Mouse (Mus musculus) embryonic facial prominence, embryonic 12.5 days (tissue): Measurements from ENCODE around the gene Lypd4. TPM values are rescaled to one million over a fixed set of nuclear protein-coding genes. Genes with fewer than 3 reads are reported as not detected.
"Not testable (repeated sequence)": the region's sequence is repeated elsewhere in the genome, so short reads cannot be mapped to it uniquely, and the experiment has no call there.

Source experiments
- ATAC-seq: fragments of 200-750 bp; cut with Nextera tagmentation; 2 replicates; pipeline ENCODE4 v1.8.0; 2017; ENCODE audit not compliant: insufficient number of reproducible peaks, insufficient read depth, low FRiP score, low TSS enrichment
- H3K27ac ChIP-seq: fragments of 300-500 bp; sonication (generic); 2 replicates; pipeline ENCODE4 v1.5.1; 2016; ENCODE audit warnings: mild to moderate bottlenecking
- H3K27me3 ChIP-seq: fragments of 300-500 bp; sonication (generic); 2 replicates; pipeline ENCODE4 v1.6.1; 2016; ENCODE audit warnings: mild to moderate bottlenecking, moderate library complexity
- H3K36me3 ChIP-seq: fragments of 300-500 bp; sonication (generic); 2 replicates; pipeline ENCODE4 v1.6.1; 2016; ENCODE audit warnings: mild to moderate bottlenecking
- H3K4me1 ChIP-seq: fragments of 300-500 bp; sonication (generic); 2 replicates; pipeline ENCODE4 v1.6.1; 2016
- H3K4me2 ChIP-seq: fragments of 300-500 bp; sonication (generic); replicated peaks from 2 replicates; pipeline ENCODE4 v1.6.1; 2016; ENCODE audit warnings: mild to moderate bottlenecking, moderate library complexity
- H3K4me3 ChIP-seq: fragments of 300-500 bp; sonication (generic); 2 replicates; pipeline ENCODE4 v1.5.1; 2016; ENCODE audit warnings: mild to moderate bottlenecking
- H3K9ac ChIP-seq: fragments of 300-500 bp; sonication (generic); 2 replicates; pipeline ENCODE4 v1.6.1; 2016; ENCODE audit warnings: mild to moderate bottlenecking, moderate library complexity
- H3K9me3 ChIP-seq: fragments of 300-500 bp; sonication (generic); 2 replicates; pipeline ENCODE4 v1.6.1; 2016; ENCODE audit warnings: mild to moderate bottlenecking, moderate library complexity
- WGBS: fragments of 180-500 bp; shearing (Covaris S2); methylation state at CpG from one replicate; pipeline ENCODE4 v1.1.7; 2016; 5-methylcytosine and 5-hydroxymethylcytosine counted together
- polyA plus RNA-seq: library from polyadenylated mRNA; unstranded; fragments of >200 nt; fragmentation: Nextera tagmentation; extraction: Ambion mirVana; gene quantifications from 2 replicates; pipeline ENCODE4 v1.2.1, GENCODE M21; 2016

The Lypd4 gene
- polyA plus RNA-seq, 1 experiment from 2014 or later: not detected

DNA sequence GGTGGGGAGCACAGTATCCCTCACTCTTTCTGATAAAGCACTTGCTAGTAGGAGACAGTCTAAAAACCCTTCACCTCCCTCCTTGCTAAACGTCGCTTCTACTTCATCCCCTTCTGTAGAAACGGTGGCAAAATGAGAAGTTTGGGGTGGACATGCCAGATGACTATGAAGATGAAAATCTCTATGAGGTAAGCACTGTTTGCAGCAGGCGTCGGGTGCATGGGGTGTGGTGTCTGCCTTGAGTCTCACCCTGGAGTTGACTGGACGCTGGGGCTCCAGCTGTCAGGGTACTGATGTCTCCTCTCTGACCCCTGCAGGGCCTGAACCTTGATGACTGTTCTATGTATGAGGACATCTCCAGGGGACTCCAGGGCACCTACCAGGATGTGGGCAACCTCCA lies 31.4 kb upstream of the Lypd4 start:
- Histone ChIP-seq H3K27ac (no peak overlapping the region), H3K36me3 (no peaks in the 10 kb centered on the region), H3K27me3 (no peaks in the 10 kb centered on the region), H3K9me3 (no peaks in the 10 kb centered on the region), H3K4me3 (no peak overlapping the region), H3K9ac (no peak overlapping the region), H3K4me2 (no peak overlapping the region), H3K4me1 (peaks cover 18% of the 10 kb centered on the region)
- no peak for ATAC-seq
- WGBS: 86% methylated on average over 6 of the region's 6 CpGs

- no peak overlapping the region for H3K27ac ChIP-seq
- no peaks in the 10 kb centered on the region for H3K27me3 ChIP-seq
- WGBS: 75% methylated on average over 5 of the region's 5 CpGs
- H3K4me2 ChIP-seq: no peak overlapping the region
- no peak overlapping the region for H3K4me3 ChIP-seq
- ATAC-seq: no peak
- no peaks in the 10 kb centered on the region for H3K9me3 ChIP-seq
- H3K9ac ChIP-seq: no peak overlapping the region
- H3K36me3 ChIP-seq: no peaks in the 10 kb centered on the region
- H3K4me1 ChIP-seq: no peaks in the 10 kb centered on the region
These were observed 28.2 kb upstream of the Lypd4 start for GRCm38 (mm10) chr7:24897959-24898358.

- Histone ChIP-seq H3K36me3 (no peaks in the 10 kb centered on the region), H3K9ac (no peak within 1 kb of the TSS), H3K4me2 (no peak within 1 kb of the TSS), H3K27ac (no peak within 1 kb of the TSS), H3K9me3 (no peaks in the 10 kb centered on the region), H3K27me3 (no peaks in the 10 kb centered on the region), H3K4me3 (no peak within 1 kb of the TSS), H3K4me1 (no peaks in the 10 kb centered on the region)
- 58% methylated on average over 12 of the region's 12 CpGs for WGBS
- ATAC-seq: no peak
These were observed 27.5 kb upstream of the Lypd4 start, which contains the start of gene Cd79a for GRCm38 (mm10) chr7:24897224-24897623. Gene Cd79a (plus strand): TSS chr7:24897381.

- H3K27me3 ChIP-seq: no peaks in the 10 kb centered on the region
- no peaks in the 10 kb centered on the region for H3K9me3 ChIP-seq
- WGBS: 85% methylated on average over 8 of the region's 8 CpGs
- no peaks in the 10 kb centered on the region for H3K4me1 ChIP-seq
- no peak overlapping the region for H3K27ac ChIP-seq
- ATAC-seq: no peak
- no peak overlapping the region for H3K9ac ChIP-seq
- no peak overlapping the region for H3K4me3 ChIP-seq
- no peak overlapping the region for H3K4me2 ChIP-seq
- H3K36me3 ChIP-seq: 0 out of 2 replicates have a peak, but pooled peaks cover 2% of the 10 kb centered on the region
These were observed 26.5 kb upstream of the Lypd4 start for GRCm38 (mm10) chr7:24896269-24896668.

DNA sequence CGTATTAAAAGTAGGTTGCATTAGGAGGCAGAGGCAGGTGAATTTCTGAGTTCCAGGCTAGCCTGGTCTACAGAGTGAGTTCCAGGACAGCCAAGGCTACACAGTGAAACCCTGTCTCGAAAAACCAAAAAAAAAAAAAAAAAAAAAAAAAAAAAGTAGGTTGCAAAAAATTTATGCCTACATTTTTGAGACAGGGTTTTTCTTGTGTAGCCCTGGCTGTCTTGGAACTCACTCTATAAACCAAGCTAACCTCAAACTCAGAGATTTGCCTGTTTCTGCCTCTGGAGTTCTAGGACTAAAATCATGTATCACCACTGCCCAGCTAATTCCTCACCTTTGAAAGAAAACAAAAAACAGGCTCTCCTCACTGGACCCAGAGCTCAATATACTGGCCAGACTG lies 26.0 kb upstream of the Lypd4 start:
- H3K4me2 ChIP-seq, H3K36me3 ChIP-seq, H3K4me3 ChIP-seq, H3K9me3 ChIP-seq, H3K4me1 ChIP-seq, H3K27ac ChIP-seq, H3K27me3 ChIP-seq, H3K9ac ChIP-seq, ATAC-seq: not testable (repeated sequence)
- 86% methylated on average over 2 of the region's 2 CpGs for WGBS

GRCm38 (mm10) chr7:24892125-24892583 lies 22.4 kb upstream of the Lypd4 start:
- no peaks in the 10 kb centered on the region for H3K9me3 ChIP-seq
- H3K4me3 ChIP-seq: no peak overlapping the region
- 71% methylated on average over 2 of the region's 2 CpGs for WGBS
- peaks cover 39% of the 10 kb centered on the region for H3K36me3 ChIP-seq
- no peak for ATAC-seq
- no peaks in the 10 kb centered on the region for H3K27me3 ChIP-seq
- H3K27ac ChIP-seq: no peak overlapping the region
- H3K4me2 ChIP-seq: no peak overlapping the region
- 0 out of 2 replicates have a peak, but pooled peaks cover 4% of the 10 kb centered on the region for H3K4me1 ChIP-seq
- no peak overlapping the region for H3K9ac ChIP-seq

- H3K27ac ChIP-seq: no peak overlapping the region
- no peak overlapping the region for H3K4me2 ChIP-seq
- H3K9ac ChIP-seq: no peak overlapping the region; the same call in 1 of the 2 replicates
- WGBS: 66% methylated on average over 3 of the region's 3 CpGs
- ATAC-seq: no peak
- H3K4me1 ChIP-seq: peaks cover 8% of the 10 kb centered on the region
- H3K27me3 ChIP-seq: no peaks in the 10 kb centered on the region
- H3K36me3 ChIP-seq: peaks cover 46% of the 10 kb centered on the region
- no peak overlapping the region for H3K4me3 ChIP-seq
- no peaks in the 10 kb centered on the region for H3K9me3 ChIP-seq
These were observed 21.7 kb upstream of the Lypd4 start for GRCm38 (mm10) chr7:24891241-24892124.

- no peaks in the 10 kb centered on the region for H3K27me3 ChIP-seq
- 29% methylated on average over 10 of the region's 10 CpGs for WGBS
- H3K4me3 ChIP-seq: 0 out of 2 replicates have a peak overlapping the region, but pooled peaks have one; percentile 1
- no peak overlapping the region for H3K27ac ChIP-seq
- ATAC-seq: no peak; the same call in 1 of the 2 replicates
- H3K36me3 ChIP-seq: peaks cover 55% of the 10 kb centered on the region
- no peaks in the 10 kb centered on the region for H3K9me3 ChIP-seq
- no peak overlapping the region for H3K9ac ChIP-seq
- H3K4me2 ChIP-seq: no peak overlapping the region
- peaks cover 17% of the 10 kb centered on the region for H3K4me1 ChIP-seq
These were observed 20.8 kb upstream of the Lypd4 start for GRCm38 (mm10) chr7:24890281-24891216.

GRCm38 (mm10) chr7:24889431-24890220 lies 19.9 kb upstream of the Lypd4 start:
- ATAC-seq: no peak
- WGBS: 81% methylated on average over 6 of the region's 6 CpGs

GRCm38 (mm10) chr7:24887096-24887495 lies 17.4 kb upstream of the Lypd4 start:
- peak overlapping the region; percentile 98; the same call in 1 of the 2 replicates for H3K9ac ChIP-seq
- WGBS: 74% methylated on average over 4 of the region's 4 CpGs
- no peak for ATAC-seq
- H3K9me3 ChIP-seq: no peaks in the 10 kb centered on the region
- H3K4me2 ChIP-seq: peak overlapping the region; percentile 84; the same call in 1 of the 2 replicates
- H3K4me3 ChIP-seq: 0 out of 2 replicates have a peak overlapping the region, but pooled peaks have one; percentile 87
- peaks cover 18% of the 10 kb centered on the region for H3K4me1 ChIP-seq
- H3K27ac ChIP-seq: 0 out of 2 replicates have a peak overlapping the region, but pooled peaks have one; percentile 17
- H3K27me3 ChIP-seq: no peaks in the 10 kb centered on the region
- H3K36me3 ChIP-seq: peaks cover 57% of the 10 kb centered on the region

More at GRCm38 (mm10) chr7:24889431-24890220, 19.9 kb upstream of the Lypd4 start:
- no peak overlapping the region for H3K4me2 ChIP-seq
- no peaks in the 10 kb centered on the region for H3K9me3 ChIP-seq
- H3K4me1 ChIP-seq: peaks cover 18% of the 10 kb centered on the region
- no peaks in the 10 kb centered on the region for H3K27me3 ChIP-seq
- H3K36me3 ChIP-seq: peaks cover 57% of the 10 kb centered on the region
- no peak overlapping the region for H3K27ac ChIP-seq
- no peak overlapping the region for H3K4me3 ChIP-seq
- no peak overlapping the region for H3K9ac ChIP-seq

- H3K27me3 ChIP-seq: no peaks in the 10 kb centered on the region
- peaks cover 55% of the 10 kb centered on the region for H3K36me3 ChIP-seq
- 0 out of 2 replicates have a peak overlapping the region, but pooled peaks have one; percentile 17 for H3K27ac ChIP-seq
- no peaks in the 10 kb centered on the region for H3K9me3 ChIP-seq
- H3K4me2 ChIP-seq: peak overlapping the region; percentile 84
- ATAC-seq: no peak
- peaks cover 18% of the 10 kb centered on the region for H3K4me1 ChIP-seq
- peak overlapping the region; percentile 87 for H3K4me3 ChIP-seq
- WGBS: 67% methylated on average over 4 of the region's 4 CpGs
- peak overlapping the region; percentile 98 for H3K9ac ChIP-seq
These were observed 16.5 kb upstream of the Lypd4 start for GRCm38 (mm10) chr7:24886308-24886633.
